Mouse (Mus musculus) brain, embryonic 14.5 days (tissue): ENCODE measurements around the gene Ppp2r5c.

ENCODE experiments used
- CTCF ChIP-seq: fragments of 200-500 bp; IDR thresholded peaks from 2 replicates; pipeline ENCODE4 v1.5.1; 2012; ENCODE audit warnings: inconsistent platforms, mild to moderate bottlenecking, moderate library complexity, borderline replicate concordance; ENCODE audit not compliant: insufficient read depth, insufficient read length; ENCODE audit errors: extremely low read depth
- POLR2A ChIP-seq: fragments of 200-500 bp; IDR thresholded peaks from 2 replicates; pipeline ENCODE4 v1.6.1; 2012; ENCODE audit warnings: mild to moderate bottlenecking, inconsistent platforms, borderline replicate concordance; ENCODE audit not compliant: poor library complexity, insufficient read depth, insufficient read length, severe bottlenecking; ENCODE audit errors: extremely low read depth

- no peak for TF ChIP-seq POLR2A
- TF ChIP-seq CTCF: no peak
Measured at GRCm38 (mm10) chr12:110541528-110541927, 94.6 kb downstream of the Ppp2r5c start.
